Mouse (Mus musculus): ENCODE data around the gene Rexo5.

- TF ChIP-seq POLR2A (IDR thresholded peaks at IDR 0.05; ENCODE audit: insufficient read depth, low read depth, low read length) (no peak), CTCF (IDR thresholded peaks at IDR 0.05; ENCODE audit: insufficient read depth, low read depth, low read length) (no peak)
Observed at GRCm38 (mm10) chr7:119835996-119836777, 42.4 kb downstream of the Rexo5 start.
